Mouse (Mus musculus) stomach, embryonic 16.5 days (tissue): ENCODE measurements around the gene Mpv17. TPM values are rescaled to one million over a fixed set of nuclear protein-coding genes. Genes with fewer than 3 reads are reported as not detected.
A peak's percentile ranks its signal among the peaks of the same experiment; 100 is the strongest.

Source experiments
- ATAC-seq: fragments of 200-750 bp; cut with Nextera tagmentation; 2 replicates; pipeline ENCODE4 v1.8.0; 2017; ENCODE audit warnings: moderate number of reproducible peaks, moderate TSS enrichment; ENCODE audit not compliant: insufficient read depth, low FRiP score
- H3K27ac ChIP-seq: fragments of 300-500 bp; sonication (generic); 2 replicates; pipeline ENCODE4 v1.5.1; 2014; ENCODE audit warnings: low read length
- H3K27me3 ChIP-seq: fragments of 300-500 bp; sonication (generic); 2 replicates; pipeline ENCODE4 v1.6.1; 2014; ENCODE audit warnings: low read length, control low read depth, mixed read lengths; ENCODE audit not compliant: control insufficient read depth, insufficient read depth
- H3K36me3 ChIP-seq: fragments of 300-500 bp; sonication (generic); 2 replicates; pipeline ENCODE4 v1.6.1; 2014; ENCODE audit warnings: low read length; ENCODE audit not compliant: control insufficient read depth, insufficient read depth
- H3K4me1 ChIP-seq: fragments of 300-500 bp; sonication (generic); 2 replicates; pipeline ENCODE4 v1.6.1; 2014; ENCODE audit warnings: low read length, control low read depth, mixed read lengths; ENCODE audit not compliant: control insufficient read depth, insufficient read depth
- H3K4me2 ChIP-seq: fragments of 300-500 bp; sonication (generic); 2 replicates; pipeline ENCODE4 v1.6.1; 2014; ENCODE audit warnings: low read depth, low read length, mixed read lengths
- H3K4me3 ChIP-seq: fragments of 300-500 bp; sonication (generic); replicated peaks from 2 replicates; pipeline ENCODE4 v1.5.1; 2014; ENCODE audit warnings: mild to moderate bottlenecking, low read length
- H3K9ac ChIP-seq: fragments of 300-500 bp; sonication (generic); 2 replicates; pipeline ENCODE4 v1.6.1; 2014; ENCODE audit warnings: low read length
- H3K9me3 ChIP-seq: fragments of 300-500 bp; sonication (generic); replicated peaks from 2 replicates; pipeline ENCODE4 v1.6.1; 2016; ENCODE audit warnings: low read length, control low read depth; ENCODE audit not compliant: control insufficient read depth
- WGBS: fragments of 180-500 bp; shearing (Covaris S2); extraction: QIAGEN DNeasy Blood & Tissue Kit; methylation state at CpG from one replicate; pipeline ENCODE4 v1.1.7; 2014; 5-methylcytosine and 5-hydroxymethylcytosine counted together
- polyA plus RNA-seq: library from polyadenylated mRNA; unstranded; fragments of >200 nt; fragmentation: Nextera tagmentation; extraction: Ambion mirVana; gene quantifications from 2 replicates; pipeline ENCODE4 v1.2.1, GENCODE M21; 2015

Gene Mpv17
- polyA plus RNA-seq, 1 experiment from 2014 or later = 63.8 TPM

- WGBS = 87% methylated on average over 9 of the region's 9 CpGs
- Histone ChIP-seq H3K4me3 (no peak overlapping the region), H3K4me2 (no peak overlapping the region), H3K36me3 (peaks cover 25% of the 10 kb centered on the region), H3K9me3 (no peaks in the 10 kb centered on the region), H3K27ac (no peak overlapping the region), H3K9ac (no peak overlapping the region), H3K4me1 (peaks cover 21% of the 10 kb centered on the region), H3K27me3 (no peaks in the 10 kb centered on the region)
- ATAC-seq = no peak
Observed at GRCm38 (mm10) chr5:31190201-31190600, 36.1 kb upstream of the Mpv17 start.

- Histone ChIP-seq H3K9ac (no peak overlapping the region), H3K9me3 (no peaks in the 10 kb centered on the region), H3K4me1 (0 out of 2 replicates have a peak, but pooled peaks cover 10% of the 10 kb centered on the region), H3K4me3 (no peak overlapping the region), H3K27me3 (no peaks in the 10 kb centered on the region), H3K36me3 (peaks cover 25% of the 10 kb centered on the region), H3K4me2 (no peak overlapping the region), H3K27ac (no peak overlapping the region)
- 71% methylated on average over 4 of the region's 4 CpGs for WGBS
- ATAC-seq = no peak
Observed at GRCm38 (mm10) chr5:31188223-31188840, 34.3 kb upstream of the Mpv17 start.

GRCm38 (mm10) chr5:31183678-31184077, 29.6 kb upstream of the Mpv17 start:
- H3K9ac ChIP-seq = no peak overlapping the region
- ATAC-seq = no peak
- H3K4me3 ChIP-seq = no peak overlapping the region
- H3K4me2 ChIP-seq = no peak overlapping the region
- 49% methylated on average over 4 of the region's 4 CpGs for WGBS
- H3K36me3 ChIP-seq = peaks cover 14% of the 10 kb centered on the region; the same call in 1 of the 2 replicates
- no peaks in the 10 kb centered on the region for H3K27me3 ChIP-seq
- no peak overlapping the region for H3K27ac ChIP-seq
- no peaks in the 10 kb centered on the region for H3K9me3 ChIP-seq
- H3K4me1 ChIP-seq = 0 out of 2 replicates have a peak, but pooled peaks cover 3% of the 10 kb centered on the region

- Histone ChIP-seq H3K27me3 (no peaks in the 10 kb centered on the region), H3K9ac (no peak overlapping the region), H3K4me1 (0 out of 2 replicates have a peak, but pooled peaks cover 3% of the 10 kb centered on the region), H3K27ac (no peak overlapping the region), H3K4me2 (peak overlapping the region; percentile 51; the same call in 1 of the 2 replicates), H3K36me3 (no peaks in the 10 kb centered on the region), H3K4me3 (no peak overlapping the region; the same call in 1 of the 2 replicates), H3K9me3 (no peaks in the 10 kb centered on the region)
- 90% methylated on average over 9 of the region's 9 CpGs for WGBS
- no peak for ATAC-seq
Observed at GRCm38 (mm10) chr5:31181183-31181770, 27.2 kb upstream of the Mpv17 start.

- H3K27me3 ChIP-seq = no peaks in the 10 kb centered on the region
- no peaks in the 10 kb centered on the region for H3K36me3 ChIP-seq
- under 1% methylated on average over 59 of the region's 59 CpGs for WGBS
- H3K9ac ChIP-seq = peak within 1 kb of the TSS; percentile 81
- peak within 1 kb of the TSS; percentile 82 for H3K4me3 ChIP-seq
- H3K27ac ChIP-seq = peak within 1 kb of the TSS; percentile 98
- ATAC-seq = peak; percentile 97
- H3K4me2 ChIP-seq = peak within 1 kb of the TSS; percentile 84
- H3K9me3 ChIP-seq = no peaks in the 10 kb centered on the region
- H3K4me1 ChIP-seq = 0 out of 2 replicates have a peak, but pooled peaks cover 3% of the 10 kb centered on the region
Observed at GRCm38 (mm10) chr5:31179766-31180630, 25.9 kb upstream of the Mpv17 start, which contains the start of the genes Gm29609 and Gtf3c2. Gene Gm29609, minus strand, starts transcription at chr5:31179911. Gene Gtf3c2, minus strand, starts transcription at chr5:31180144.

- ATAC-seq = peak; percentile 32
- Histone ChIP-seq H3K9me3 (no peaks in the 10 kb centered on the region), H3K36me3 (no peaks in the 10 kb centered on the region), H3K9ac (peak overlapping the region; percentile 81), H3K4me3 (peak overlapping the region; percentile 82), H3K4me2 (peak overlapping the region; percentile 84), H3K4me1 (0 out of 2 replicates have a peak, but pooled peaks cover 3% of the 10 kb centered on the region), H3K27ac (peak overlapping the region; percentile 98), H3K27me3 (no peaks in the 10 kb centered on the region)
- under 1% methylated on average over 25 of the region's 25 CpGs for WGBS
Observed at GRCm38 (mm10) chr5:31179301-31179765, 25.3 kb upstream of the Mpv17 start.

GRCm38 (mm10) chr5:31168630-31169029, 14.6 kb upstream of the Mpv17 start:
- Histone ChIP-seq H3K27me3 (no peaks in the 10 kb centered on the region), H3K4me1 (no peaks in the 10 kb centered on the region), H3K4me2 (no peak overlapping the region), H3K9ac (no peak overlapping the region), H3K36me3 (peaks cover 37% of the 10 kb centered on the region), H3K27ac (no peak overlapping the region), H3K9me3 (no peaks in the 10 kb centered on the region), H3K4me3 (no peak overlapping the region)
- 92% methylated on average over 4 of the region's 4 CpGs for WGBS
- no peak for ATAC-seq

GRCm38 (mm10) chr5:31164878-31165277, 10.8 kb upstream of the Mpv17 start:
- WGBS = 93% methylated on average over 1 of the region's 1 CpGs
- no peak overlapping the region for H3K27ac ChIP-seq
- H3K9ac ChIP-seq = no peak overlapping the region
- no peaks in the 10 kb centered on the region for H3K27me3 ChIP-seq
- no peak overlapping the region for H3K4me2 ChIP-seq
- H3K9me3 ChIP-seq = no peaks in the 10 kb centered on the region
- peaks cover 26% of the 10 kb centered on the region for H3K36me3 ChIP-seq
- H3K4me1 ChIP-seq = no peaks in the 10 kb centered on the region
- no peak for ATAC-seq
- no peak overlapping the region for H3K4me3 ChIP-seq
